Mouse (Mus musculus) urinary bladder, postnatal 10 days (tissue): ENCODE measurements around the gene Zc3h18.

ENCODE experiments used
- DNase-seq: peaks from one replicate; pipeline ENCODE4 v3.0.0; 2022; ENCODE audit warnings: low spot score

Zc3h18 gene

GRCm38 (mm10) chr8:122393717-122394116 is 17.3 kb downstream of the Zc3h18 start:
- DNase-seq = no peak

- no peak for DNase-seq
These were observed 18.9 kb downstream of the Zc3h18 start for GRCm38 (mm10) chr8:122395291-122395690.

GRCm38 (mm10) chr8:122398186-122398585 is 21.8 kb downstream of the Zc3h18 start:
- DNase-seq = no peak

GRCm38 (mm10) chr8:122405146-122405805 is 28.9 kb downstream of the Zc3h18 start:
- no peak for DNase-seq

- DNase-seq = no peak
These were observed 31.3 kb downstream of the Zc3h18 start for GRCm38 (mm10) chr8:122407678-122408077.

GRCm38 (mm10) chr8:122414311-122414710 is 37.9 kb downstream of the Zc3h18 start:
- no peak for DNase-seq

GRCm38 (mm10) chr8:122415554-122415953 is 39.1 kb downstream of the Zc3h18 start:
- no peak for DNase-seq

- DNase-seq = no peak
These were observed 43.6 kb downstream of the Zc3h18 start for GRCm38 (mm10) chr8:122419881-122420555.

- DNase-seq = no peak
These were observed 45.1 kb downstream of the Zc3h18 start, which contains the start of gene Il17c for GRCm38 (mm10) chr8:122421376-122422070. Il17c (plus strand) TSS chr8:122422020.

GRCm38 (mm10) chr8:122423217-122423616 is 46.8 kb downstream of the Zc3h18 start:
- DNase-seq = no peak

GRCm38 (mm10) chr8:122423659-122424058 is 47.2 kb downstream of the Zc3h18 start:
- no peak for DNase-seq

- DNase-seq = no peak
These were observed 49.7 kb downstream of the Zc3h18 start for GRCm38 (mm10) chr8:122426145-122426544.

GRCm38 (mm10) chr8:122427607-122428006 is 51.2 kb downstream of the Zc3h18 start:
- no peak for DNase-seq

- no peak for DNase-seq
These were observed 51.8 kb downstream of the Zc3h18 start for GRCm38 (mm10) chr8:122428163-122428562.

GRCm38 (mm10) chr8:122430058-122430636 is 53.7 kb downstream of the Zc3h18 start:
- DNase-seq = no peak

- no peak for DNase-seq
These were observed 54.2 kb downstream of the Zc3h18 start for GRCm38 (mm10) chr8:122430646-122431045.

GRCm38 (mm10) chr8:122431694-122432442 is 55.5 kb downstream of the Zc3h18 start:
- no peak for DNase-seq

- no peak for DNase-seq
These were observed 56.2 kb downstream of the Zc3h18 start, which contains the start of gene Cyba for GRCm38 (mm10) chr8:122432443-122433268. Cyba (minus strand) TSS chr8:122432930.

- DNase-seq = no peak
These were observed 57.0 kb downstream of the Zc3h18 start for GRCm38 (mm10) chr8:122433269-122433905.

- DNase-seq = no peak
These were observed 59.0 kb downstream of the Zc3h18 start for GRCm38 (mm10) chr8:122435375-122435774.
